Mouse (Mus musculus) liver, embryonic 16.5 days (tissue): ENCODE results near the gene Pml. TPM values are rescaled to one million over a fixed set of nuclear protein-coding genes. Genes with fewer than 3 reads are reported as not detected.

Experiments used
- ATAC-seq: fragments of 200-750 bp; cut with Nextera tagmentation; 2 replicates; pipeline ENCODE4 v1.8.0; 2017; ENCODE audit warnings: low read depth, mild to moderate bottlenecking, moderate number of reproducible peaks, moderate library complexity
- H3K27ac ChIP-seq: fragments of 300-500 bp; sonication (generic); 2 replicates; pipeline ENCODE4 v1.5.1; 2014; ENCODE audit warnings: mild to moderate bottlenecking, low read length
- H3K27me3 ChIP-seq: fragments of 300-500 bp; sonication (generic); 2 replicates; pipeline ENCODE4 v1.6.1; 2014; ENCODE audit warnings: low read depth, low read length, mixed read lengths; ENCODE audit not compliant: control insufficient read depth, insufficient read depth
- H3K36me3 ChIP-seq: fragments of 300-500 bp; sonication (generic); 2 replicates; pipeline ENCODE4 v1.6.1; 2014; ENCODE audit warnings: mild to moderate bottlenecking; ENCODE audit not compliant: control insufficient read depth, insufficient read depth
- H3K4me1 ChIP-seq: fragments of 300-500 bp; sonication (generic); 2 replicates; pipeline ENCODE4 v1.6.1; 2014; ENCODE audit warnings: low read depth, low read length, mixed read lengths; ENCODE audit not compliant: control insufficient read depth
- H3K4me2 ChIP-seq: fragments of 300-500 bp; sonication (generic); 2 replicates; pipeline ENCODE4 v1.6.1; 2014; ENCODE audit warnings: low read depth, low read length, mixed read lengths
- H3K4me3 ChIP-seq: fragments of 300-500 bp; sonication (generic); 2 replicates; pipeline ENCODE4 v1.5.1; 2014; ENCODE audit warnings: low read depth, mild to moderate bottlenecking, low read length
- H3K9ac ChIP-seq: fragments of 300-500 bp; sonication (generic); 2 replicates; pipeline ENCODE4 v1.6.1; 2014; ENCODE audit warnings: low read depth, low read length
- H3K9me3 ChIP-seq: fragments of 300-500 bp; sonication (generic); replicated peaks from 2 replicates; pipeline ENCODE4 v1.6.1; 2016; ENCODE audit warnings: low read length; ENCODE audit not compliant: control insufficient read depth
- WGBS: fragments of 180-500 bp; shearing (Covaris S2); extraction: QIAGEN DNeasy Blood & Tissue Kit; methylation state at CpG from one replicate; pipeline ENCODE4 v1.1.7; 2014; ENCODE audit not compliant: insufficient replicate concordance; 5-methylcytosine and 5-hydroxymethylcytosine counted together
- polyA plus RNA-seq: library from polyadenylated mRNA; unstranded; fragments of >200 nt; fragmentation: Nextera tagmentation; extraction: Ambion mirVana; gene quantifications from 2 replicates; pipeline ENCODE4 v1.2.1, GENCODE M21; 2015

The Pml gene
- polyA plus RNA-seq, 1 experiment from 2014 or later, result 21.2 TPM

DNA sequence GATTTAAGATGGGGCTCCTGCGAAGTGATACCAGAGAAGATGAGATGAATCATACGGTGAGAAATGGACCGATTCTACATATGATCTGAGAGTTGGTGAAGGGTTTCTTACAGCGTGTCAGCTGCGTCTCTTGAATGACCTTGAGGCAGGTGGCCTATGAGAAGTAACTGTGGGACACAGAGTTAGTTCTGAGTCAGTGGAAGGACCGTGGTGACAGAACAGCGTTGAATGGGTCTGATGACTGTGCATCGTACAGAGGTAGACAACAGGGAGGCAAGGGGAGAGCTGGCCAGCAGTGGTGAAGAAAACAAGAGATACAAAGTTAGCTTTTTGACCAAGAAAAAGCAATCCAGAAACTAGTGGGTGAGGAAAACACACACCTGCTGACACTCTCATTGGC lies 736 bp upstream of the Pml start:
- H3K9me3 ChIP-seq, result no peaks in the 10 kb centered on the region
- H3K4me1 ChIP-seq, result peaks cover 49% of the 10 kb centered on the region
- H3K9ac ChIP-seq, result peak overlapping the region; percentile 79; the same call in 1 of the 2 replicates
- no peaks in the 10 kb centered on the region for H3K27me3 ChIP-seq
- peak overlapping the region; percentile 75; the same call in 1 of the 2 replicates for H3K4me3 ChIP-seq
- no peak for ATAC-seq
- WGBS, result 78% methylated on average over 8 of the region's 8 CpGs
- no peaks in the 10 kb centered on the region for H3K36me3 ChIP-seq
- peak overlapping the region; percentile 81 for H3K4me2 ChIP-seq
- H3K27ac ChIP-seq, result peak overlapping the region; percentile 93

DNA sequence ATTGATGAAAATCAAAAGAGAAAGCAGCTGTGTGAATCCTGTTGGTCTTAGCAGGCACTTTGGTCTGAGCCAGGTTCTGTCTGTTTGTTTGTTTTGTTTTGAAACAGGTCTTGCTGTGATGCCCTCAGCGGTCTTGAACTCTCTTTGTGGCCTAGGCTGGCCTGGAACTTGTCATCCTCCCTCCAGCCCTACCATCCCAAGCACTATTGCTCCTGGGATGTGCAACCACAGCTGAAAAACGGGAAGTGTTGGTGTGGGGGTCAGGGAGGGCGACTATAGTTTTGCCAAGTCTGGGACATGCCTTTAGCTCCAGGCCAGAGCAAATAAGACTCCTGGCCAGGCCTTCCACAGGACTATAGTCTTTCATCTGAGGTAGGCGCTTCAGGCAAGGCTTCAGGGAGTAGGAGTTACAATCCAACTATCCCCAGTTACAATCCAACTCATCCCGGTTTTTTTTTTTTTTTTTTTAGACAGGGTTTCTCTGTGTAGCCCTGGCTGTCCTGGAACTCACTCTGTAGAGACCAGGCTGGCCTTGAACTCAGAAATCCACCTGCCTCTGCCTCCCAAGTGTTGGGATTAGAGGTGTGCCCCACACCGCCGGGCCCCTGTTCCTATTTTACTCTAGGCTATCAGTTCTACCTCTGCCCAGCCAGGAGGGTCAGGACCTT lies 706 bp downstream of the Pml start:
- peaks cover 59% of the 10 kb centered on the region for H3K4me1 ChIP-seq
- peak overlapping the region; percentile 81 for H3K4me2 ChIP-seq
- H3K36me3 ChIP-seq, result peaks cover 3% of the 10 kb centered on the region; the same call in 1 of the 2 replicates
- H3K4me3 ChIP-seq, result peak overlapping the region; percentile 75
- no peaks in the 10 kb centered on the region for H3K27me3 ChIP-seq
- no peak for ATAC-seq
- peak overlapping the region; percentile 79 for H3K9ac ChIP-seq
- H3K9me3 ChIP-seq, result no peaks in the 10 kb centered on the region
- WGBS, result 4% methylated on average over 7 of the region's 7 CpGs
- peak overlapping the region; percentile 93 for H3K27ac ChIP-seq

DNA sequence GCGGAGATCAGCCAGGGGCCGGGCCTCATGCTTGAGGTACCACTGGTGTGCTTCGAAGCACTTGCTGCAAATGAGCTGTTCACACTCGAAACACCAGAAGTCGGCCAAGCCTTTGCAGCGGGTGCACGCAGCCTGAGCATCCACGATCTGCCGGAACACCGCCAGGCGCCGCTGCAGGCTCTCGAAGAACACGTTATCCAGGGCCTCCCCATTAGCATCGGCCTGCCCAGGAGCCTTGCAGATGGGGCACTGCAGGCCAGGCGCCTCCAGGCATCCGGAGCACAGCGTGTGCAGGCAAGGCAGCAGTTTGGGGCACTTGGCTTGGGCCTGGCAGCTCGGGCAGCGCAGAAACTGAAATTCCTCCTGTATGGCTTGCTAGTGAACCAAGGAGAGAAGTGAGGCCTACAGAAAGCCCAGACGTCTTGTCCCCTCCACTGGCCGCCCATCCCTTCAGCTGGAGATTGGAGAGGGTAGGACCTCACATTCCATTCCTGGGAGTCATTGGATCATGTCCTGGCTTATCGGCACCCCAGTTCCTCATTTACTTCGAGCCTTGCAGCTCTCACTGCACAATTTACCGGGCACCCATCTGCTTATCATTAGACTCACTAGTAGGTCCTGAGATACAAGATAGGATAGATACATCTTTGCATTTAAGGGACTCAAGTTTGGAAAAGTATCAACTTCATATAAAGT lies 2.4 kb downstream of the Pml start:
- Histone ChIP-seq H3K27ac (peak overlapping the region; percentile 93), H3K27me3 (no peaks in the 10 kb centered on the region), H3K36me3 (peaks cover 4% of the 10 kb centered on the region; the same call in 1 of the 2 replicates), H3K4me2 (peak overlapping the region; percentile 81), H3K4me1 (peaks cover 63% of the 10 kb centered on the region), H3K9me3 (no peaks in the 10 kb centered on the region), H3K9ac (peak overlapping the region; percentile 66), H3K4me3 (peak overlapping the region; percentile 75)
- 9% methylated on average over 25 of the region's 25 CpGs for WGBS
- peak; percentile 80 for ATAC-seq

DNA sequence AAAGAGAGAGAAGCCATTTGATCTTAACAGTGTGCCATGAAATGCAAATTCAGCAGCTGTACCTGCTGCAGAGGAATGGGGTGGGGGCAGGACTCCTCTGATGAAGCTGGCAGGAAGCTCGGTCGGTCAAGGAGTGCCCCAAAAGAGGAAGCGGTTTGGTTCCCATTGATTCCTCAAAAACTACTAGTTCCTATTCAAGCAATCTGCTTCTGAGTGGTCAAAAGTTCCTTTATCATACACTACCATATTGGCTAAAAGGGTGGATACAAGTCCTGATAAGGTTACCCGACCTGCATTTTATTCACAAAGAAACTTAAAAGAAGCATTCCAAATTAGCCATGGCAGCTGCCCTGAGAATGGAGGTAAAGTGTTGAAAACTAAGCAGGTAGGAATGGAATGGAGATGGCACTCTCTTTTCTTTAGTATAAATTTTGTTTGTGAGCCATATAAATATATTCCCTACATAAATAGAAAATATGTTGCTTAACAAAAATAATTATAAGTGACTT lies 3.4 kb downstream of the Pml start:
- 19% methylated on average over 4 of the region's 4 CpGs for WGBS
- Histone ChIP-seq H3K4me3 (peak overlapping the region; percentile 75), H3K27ac (peak overlapping the region; percentile 93), H3K4me2 (peak overlapping the region; percentile 81), H3K4me1 (peaks cover 73% of the 10 kb centered on the region), H3K9ac (peak overlapping the region; percentile 66), H3K36me3 (peaks cover 8% of the 10 kb centered on the region; the same call in 1 of the 2 replicates), H3K27me3 (no peaks in the 10 kb centered on the region), H3K9me3 (no peaks in the 10 kb centered on the region)
- ATAC-seq, result peak; percentile 58

DNA sequence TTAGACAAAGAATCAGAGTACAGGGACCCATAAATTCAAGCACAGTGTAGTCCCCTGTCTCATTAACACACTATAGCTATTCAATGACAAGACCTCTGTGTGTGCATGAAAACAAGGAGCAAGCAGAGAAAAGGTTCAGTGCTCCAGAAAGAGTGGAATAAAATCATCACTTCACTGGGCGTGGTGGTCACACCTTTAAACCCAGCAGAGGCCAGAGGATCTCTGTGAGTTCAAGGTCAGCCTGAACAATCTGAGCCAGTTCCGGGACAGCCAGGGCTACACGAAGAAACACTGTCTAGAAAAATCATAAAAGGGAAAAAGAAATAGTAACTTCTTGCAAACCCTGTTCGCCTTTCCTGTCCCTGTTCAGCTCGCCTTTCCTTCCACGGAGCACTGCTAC lies 5.9 kb downstream of the Pml start:
- Histone ChIP-seq H3K27ac (no peak overlapping the region), H3K9me3 (no peaks in the 10 kb centered on the region), H3K27me3 (no peaks in the 10 kb centered on the region), H3K4me1 (peaks cover 61% of the 10 kb centered on the region), H3K4me2 (no peak overlapping the region), H3K9ac (no peak overlapping the region), H3K4me3 (no peak overlapping the region), H3K36me3 (peaks cover 12% of the 10 kb centered on the region; the same call in 1 of the 2 replicates)
- no peak for ATAC-seq
- WGBS, result 75% methylated on average over 6 of the region's 6 CpGs

DNA sequence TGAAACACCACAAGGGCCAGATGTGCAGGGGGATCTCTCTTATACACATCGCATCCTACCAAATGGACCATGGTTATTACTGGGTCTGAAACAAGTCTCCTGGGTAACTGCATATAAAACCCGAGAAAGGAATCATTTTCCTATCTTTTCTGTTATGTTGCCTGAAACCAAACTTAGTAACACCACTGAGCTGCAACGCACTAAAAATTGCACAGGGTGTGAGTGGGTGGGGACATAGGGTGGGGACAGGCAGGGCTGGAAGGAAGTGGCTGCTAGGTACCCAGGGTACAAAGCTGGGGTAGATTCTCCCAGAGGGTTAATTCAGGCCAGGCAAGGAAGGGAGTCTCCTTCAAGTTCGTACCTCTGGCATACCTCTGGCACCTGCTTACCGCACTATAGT lies 6.9 kb downstream of the Pml start:
- Histone ChIP-seq H3K36me3 (peaks cover 12% of the 10 kb centered on the region; the same call in 1 of the 2 replicates), H3K4me2 (peak overlapping the region; percentile 38), H3K27ac (0 out of 2 replicates have a peak overlapping the region, but pooled peaks have one; percentile 30), H3K4me1 (peaks cover 58% of the 10 kb centered on the region), H3K27me3 (no peaks in the 10 kb centered on the region), H3K9me3 (no peaks in the 10 kb centered on the region), H3K9ac (peak overlapping the region; percentile 29), H3K4me3 (no peak overlapping the region)
- WGBS, result 59% methylated on average over 5 of the region's 5 CpGs
- ATAC-seq, result no peak

DNA sequence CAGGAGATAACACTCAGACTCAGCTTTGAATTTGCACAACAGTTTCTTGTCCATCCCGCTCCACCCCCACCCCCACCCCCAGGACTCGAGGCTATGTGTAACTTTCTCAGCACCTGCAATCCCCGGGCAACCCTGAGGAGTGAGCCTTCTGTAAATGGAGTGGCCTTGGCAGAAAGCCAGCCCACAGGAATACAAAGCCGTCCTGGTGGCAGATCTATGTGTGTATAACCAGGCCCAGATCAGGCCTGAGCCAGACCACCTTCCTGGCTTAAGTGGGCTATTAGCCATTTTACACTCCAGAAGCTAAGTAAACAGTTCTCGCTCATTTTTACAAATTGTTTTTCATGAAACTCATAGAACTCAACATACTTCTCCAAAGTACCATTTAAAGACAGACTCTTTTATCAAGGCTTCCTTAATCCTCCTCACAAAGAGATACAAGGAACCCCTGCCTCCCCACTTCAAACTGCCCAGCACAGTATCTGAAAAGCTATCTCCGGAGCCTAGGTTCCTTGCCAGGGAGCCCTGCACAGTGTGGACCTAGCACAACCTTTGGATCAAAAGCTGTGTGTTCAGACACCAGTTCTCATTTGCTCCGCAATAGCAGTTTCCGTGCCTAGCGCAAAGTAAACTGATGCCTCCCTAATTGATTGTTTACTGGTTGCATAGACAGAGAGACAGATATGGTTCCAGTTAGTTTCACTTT lies 7.7 kb downstream of the Pml start:
- WGBS, result 58% methylated on average over 9 of the region's 9 CpGs
- ATAC-seq, result no peak
- no peak overlapping the region for H3K27ac ChIP-seq

DNA sequence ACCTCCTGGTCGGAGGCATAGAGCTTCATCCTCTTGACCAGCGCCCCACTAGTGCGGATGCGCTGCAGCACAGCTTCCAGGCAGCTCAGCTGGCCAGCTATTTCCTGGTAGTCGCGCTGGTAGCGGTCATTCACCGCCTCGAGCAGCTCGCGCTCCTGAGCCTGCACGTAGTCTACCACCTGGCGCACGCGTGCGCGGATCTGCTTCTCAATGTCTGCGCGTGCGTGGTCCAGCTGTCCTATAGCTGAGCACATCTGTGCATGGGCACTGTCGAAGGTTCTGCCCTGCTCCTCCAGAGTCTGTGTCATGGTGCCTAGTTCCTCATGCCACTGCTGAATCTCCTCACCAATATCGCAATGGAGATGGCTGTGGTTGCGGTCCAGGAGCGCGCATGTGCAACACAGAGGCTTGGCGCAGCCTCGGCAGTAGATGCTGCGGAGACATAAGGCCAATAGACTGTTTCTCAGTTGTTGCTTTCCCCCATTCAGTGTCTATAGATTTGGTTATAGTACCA lies 15.0 kb downstream of the Pml start:
- no peaks in the 10 kb centered on the region for H3K27me3 ChIP-seq
- H3K27ac ChIP-seq, result no peak overlapping the region
- H3K9ac ChIP-seq, result no peak overlapping the region
- H3K4me1 ChIP-seq, result no peaks in the 10 kb centered on the region
- ATAC-seq, result no peak
- WGBS, result 92% methylated on average over 28 of the region's 28 CpGs
- no peaks in the 10 kb centered on the region for H3K9me3 ChIP-seq
- no peak overlapping the region for H3K4me3 ChIP-seq
- peaks cover 47% of the 10 kb centered on the region for H3K36me3 ChIP-seq
- H3K4me2 ChIP-seq, result no peak overlapping the region

More for the DNA sequence above, 7.7 kb downstream of the Pml start:
- Histone ChIP-seq H3K9me3 (no peaks in the 10 kb centered on the region), H3K4me1 (peaks cover 52% of the 10 kb centered on the region), H3K4me2 (no peak overlapping the region), H3K36me3 (peaks cover 12% of the 10 kb centered on the region; the same call in 1 of the 2 replicates), H3K4me3 (no peak overlapping the region), H3K27me3 (no peaks in the 10 kb centered on the region), H3K9ac (no peak overlapping the region)
